Mouse (Mus musculus) megakaryocyte progenitor cell, adult 5-6 weeks (primary cell): ENCODE data around the gene Dop1b. TPM values are rescaled to one million over a fixed set of nuclear protein-coding genes. Genes with fewer than 3 reads are reported as not detected.
A peak's percentile ranks its signal among the peaks of the same experiment; 100 is the strongest.
"Not testable (repeated sequence)": the region's sequence is repeated elsewhere in the genome, so short reads cannot be mapped to it uniquely, and the experiment has no call there.

ENCODE experiments used
- ATAC-seq: replicated peaks from 2 replicates; pipeline ENCODE4 v1.8.0; 2016; ENCODE audit warnings: mild to moderate bottlenecking, moderate TSS enrichment, inconsistent platforms; ENCODE audit not compliant: poor library complexity
- total RNA-seq, 2 experiments: library from RNA; stranded (forward) in 1 of 2; stranded (reverse) in 1 of 2; fragments of 157-497, 149-512 nt in 1 of 2; fragments of 200-1000 nt in 1 of 2; gene quantifications; 2 replicates each; pipeline versions ENCODE4 v1.2.3 to v1.2.4; 2015 to 2017

The Dop1b gene
- total RNA-seq, 2 experiments from 2014 or later: 4.7 to 9.7 TPM

- no peak for ATAC-seq
These were observed 37.6 kb downstream of the Dop1b start for GRCm38 (mm10) chr16:93749147-93749910.

GRCm38 (mm10) chr16:93750464-93750863, 38.8 kb downstream of the Dop1b start:
- peak; percentile 59 for ATAC-seq

GRCm38 (mm10) chr16:93751816-93752215, 40.1 kb downstream of the Dop1b start:
- ATAC-seq: peak; percentile 74

GRCm38 (mm10) chr16:93756622-93757021, 44.9 kb downstream of the Dop1b start:
- ATAC-seq: 0 out of 2 replicates have a peak, but pooled peaks have one; percentile 15

GRCm38 (mm10) chr16:93763378-93763777, 51.7 kb downstream of the Dop1b start:
- ATAC-seq: no peak

GRCm38 (mm10) chr16:93764597-93764996, 52.9 kb downstream of the Dop1b start:
- ATAC-seq: no peak

- peak; percentile 81 for ATAC-seq
These were observed 55.3 kb downstream of the Dop1b start for GRCm38 (mm10) chr16:93766956-93767355.

- ATAC-seq: peak; percentile 77
These were observed 55.8 kb downstream of the Dop1b start for GRCm38 (mm10) chr16:93767548-93767947.

GRCm38 (mm10) chr16:93769621-93770020, 57.9 kb downstream of the Dop1b start:
- ATAC-seq: no peak

- no peak for ATAC-seq
These were observed 58.7 kb downstream of the Dop1b start for GRCm38 (mm10) chr16:93770271-93770926.

- peak; percentile 59 for ATAC-seq
These were observed 63.0 kb downstream of the Dop1b start for GRCm38 (mm10) chr16:93774658-93775057.

GRCm38 (mm10) chr16:93776468-93776867, 64.8 kb downstream of the Dop1b start:
- ATAC-seq: no peak

GRCm38 (mm10) chr16:93777247-93777999, 65.7 kb downstream of the Dop1b start:
- no peak for ATAC-seq

- not testable (repeated sequence) for ATAC-seq
These were observed 66.7 kb downstream of the Dop1b start for GRCm38 (mm10) chr16:93778393-93778792.

- ATAC-seq: no peak
These were observed 67.8 kb downstream of the Dop1b start for GRCm38 (mm10) chr16:93779554-93779953.

- peak; percentile 78 for ATAC-seq
These were observed 69.2 kb downstream of the Dop1b start for GRCm38 (mm10) chr16:93780660-93781479.

- ATAC-seq: no peak
These were observed 72.5 kb downstream of the Dop1b start for GRCm38 (mm10) chr16:93784175-93784574.

- ATAC-seq: peak; percentile 81
These were observed 74.1 kb downstream of the Dop1b start for GRCm38 (mm10) chr16:93785805-93786204.

GRCm38 (mm10) chr16:93788388-93788787, 76.7 kb downstream of the Dop1b start:
- ATAC-seq: no peak; the same call in 1 of the 2 replicates

GRCm38 (mm10) chr16:93788881-93789280, 77.2 kb downstream of the Dop1b start:
- ATAC-seq: no peak
